Mouse (Mus musculus): ENCODE measurements around the gene Sdr39u1. TPM values are rescaled to one million over a fixed set of nuclear protein-coding genes. Genes with fewer than 3 reads are reported as not detected.

Sdr39u1 gene
- total RNA-seq, 1 experiment = 8.2 TPM

- H3K4me3 ChIP-seq (ENCODE audit: insufficient read depth in 1 of 2, low read depth in 1 of 2, low read length in 2 of 2, poor library complexity in 1 of 2, severe bottlenecking in 1 of 2) = no peak overlapping the region
- no peaks in the 10 kb centered on the region; a peak in 1 of 4 replicates for H3K4me1 ChIP-seq (ENCODE audit: control insufficient read depth in 2 of 2, insufficient read depth in 2 of 2, low read length in 2 of 2, poor library complexity in 1 of 2)
- in situ Hi-C loops (cut with MboI; ENCODE audit: low sequenced_read_pairs in 2 of 2, unreplicated experiment in 2 of 2) = no loop called here
- no peaks in the 10 kb centered on the region for H3K36me3 ChIP-seq (ENCODE audit: control insufficient read depth, insufficient read depth, low read length, poor library complexity, severe bottlenecking)
- no peak for TF ChIP-seq ZC3H11A (IDR thresholded peaks at IDR 0.05; ENCODE audit: borderline replicate concordance, low read depth, low read length)
- TF ChIP-seq MAFK (IDR thresholded peaks at IDR 0.05; ENCODE audit: insufficient read depth, low read depth, low read length) = no peak
- TF ChIP-seq HCFC1 (IDR thresholded peaks at IDR 0.05; ENCODE audit: borderline replicate concordance, insufficient read depth, low read length) = no peak
- no peak for TF ChIP-seq CHD2 (IDR thresholded peaks at IDR 0.05; ENCODE audit: low read depth, low read length)
- TF ChIP-seq ZNF384 (IDR thresholded peaks at IDR 0.05; ENCODE audit: low read depth, low read length) = no peak
- no peak overlapping the region for H3K27ac ChIP-seq (ENCODE audit: insufficient read depth, low read depth, low read length, poor library complexity, severe bottlenecking)
- H3K9ac ChIP-seq (ENCODE audit: insufficient read depth, low read depth, low read length, poor library complexity, severe bottlenecking) = no peak overlapping the region
- H3K9me3 ChIP-seq (ENCODE audit: control insufficient read depth, insufficient read depth, low read depth, low read length) = no peaks in the 10 kb centered on the region
- no peak for DNase-seq (ENCODE audit: low read depth, low spot score)
Observed at GRCm38 (mm10) chr14:55922475-55923232, 22.6 kb upstream of the Sdr39u1 start.

GRCm38 (mm10) chr14:55918240-55919082, 18.4 kb upstream of the Sdr39u1 start:
- peak; percentile 86 for DNase-seq (ENCODE audit: low read depth, low spot score)
- no peak overlapping the region for H3K27ac ChIP-seq (ENCODE audit: insufficient read depth, low read depth, low read length, poor library complexity, severe bottlenecking)
- H3K36me3 ChIP-seq (ENCODE audit: control insufficient read depth, insufficient read depth, low read length, poor library complexity, severe bottlenecking) = no peaks in the 10 kb centered on the region
- TF ChIP-seq MAFK (IDR thresholded peaks at IDR 0.05; ENCODE audit: insufficient read depth, low read depth, low read length) = 0 out of 2 replicates have a peak, but pooled peaks have one; percentile 36
- TF ChIP-seq ZC3H11A (IDR thresholded peaks at IDR 0.05; ENCODE audit: borderline replicate concordance, low read depth, low read length) = peak; percentile 71; the same call in 1 of the 2 replicates
- no peak for TF ChIP-seq HCFC1 (IDR thresholded peaks at IDR 0.05; ENCODE audit: borderline replicate concordance, insufficient read depth, low read length)
- H3K4me3 ChIP-seq (ENCODE audit: insufficient read depth in 1 of 2, low read depth in 1 of 2, low read length in 2 of 2, poor library complexity in 1 of 2, severe bottlenecking in 1 of 2) = no peak overlapping the region
- H3K9me3 ChIP-seq (ENCODE audit: control insufficient read depth, insufficient read depth, low read depth, low read length) = no peaks in the 10 kb centered on the region
- in situ Hi-C loops (cut with MboI; ENCODE audit: low sequenced_read_pairs in 2 of 2, unreplicated experiment in 2 of 2) = no loop called here
- no peak overlapping the region for H3K9ac ChIP-seq (ENCODE audit: insufficient read depth, low read depth, low read length, poor library complexity, severe bottlenecking)
- H3K4me1 ChIP-seq (ENCODE audit: control insufficient read depth in 2 of 2, insufficient read depth in 2 of 2, low read length in 2 of 2, poor library complexity in 1 of 2) = no peaks in the 10 kb centered on the region; a peak in 1 of 4 replicates

- Histone ChIP-seq H3K4me1 (ENCODE audit: control insufficient read depth in 2 of 2, insufficient read depth in 2 of 2, low read length in 2 of 2, poor library complexity in 1 of 2) (peaks cover 0 to 3% of the 10 kb centered on the region in 2 experiments; a peak in 2 of 4 replicates), H3K4me3 (ENCODE audit: insufficient read depth in 1 of 2, low read depth in 1 of 2, low read length in 2 of 2, poor library complexity in 1 of 2, severe bottlenecking in 1 of 2) (no peak overlapping the region), H3K27ac (ENCODE audit: insufficient read depth, low read depth, low read length, poor library complexity, severe bottlenecking) (no peak overlapping the region), H3K9ac (ENCODE audit: insufficient read depth, low read depth, low read length, poor library complexity, severe bottlenecking) (no peak overlapping the region), H3K36me3 (ENCODE audit: control insufficient read depth, insufficient read depth, low read length, poor library complexity, severe bottlenecking) (no peaks in the 10 kb centered on the region), H3K9me3 (ENCODE audit: control insufficient read depth, insufficient read depth, low read depth, low read length) (no peaks in the 10 kb centered on the region)
- no peak for DNase-seq (ENCODE audit: low read depth, low spot score)
- in situ Hi-C loops (cut with MboI; ENCODE audit: low sequenced_read_pairs in 2 of 2, unreplicated experiment in 2 of 2) = no loop called here
- TF ChIP-seq CHD2 (IDR thresholded peaks at IDR 0.05; ENCODE audit: low read depth, low read length) (no peak), HCFC1 (IDR thresholded peaks at IDR 0.05; ENCODE audit: borderline replicate concordance, insufficient read depth, low read length) (no peak), ZC3H11A (IDR thresholded peaks at IDR 0.05; ENCODE audit: borderline replicate concordance, low read depth, low read length) (no peak), ZNF384 (IDR thresholded peaks at IDR 0.05; ENCODE audit: low read depth, low read length) (no peak), MAFK (IDR thresholded peaks at IDR 0.05; ENCODE audit: insufficient read depth, low read depth, low read length) (peak; percentile 36; the same call in 1 of the 2 replicates)
Observed at GRCm38 (mm10) chr14:55913406-55913805, 13.3 kb upstream of the Sdr39u1 start.

- TF ChIP-seq CHD2 (IDR thresholded peaks at IDR 0.05; ENCODE audit: low read depth, low read length) (no peak), ZNF384 (IDR thresholded peaks at IDR 0.05; ENCODE audit: low read depth, low read length) (no peak), HCFC1 (IDR thresholded peaks at IDR 0.05; ENCODE audit: borderline replicate concordance, insufficient read depth, low read length) (no peak), ZC3H11A (IDR thresholded peaks at IDR 0.05; ENCODE audit: borderline replicate concordance, low read depth, low read length) (no peak), MAFK (IDR thresholded peaks at IDR 0.05; ENCODE audit: insufficient read depth, low read depth, low read length) (no peak)
- in situ Hi-C loops (cut with MboI; ENCODE audit: low sequenced_read_pairs in 2 of 2, unreplicated experiment in 2 of 2) = no loop called here
- no peak overlapping the region for H3K27ac ChIP-seq (ENCODE audit: insufficient read depth, low read depth, low read length, poor library complexity, severe bottlenecking)
- no peaks in the 10 kb centered on the region for H3K36me3 ChIP-seq (ENCODE audit: control insufficient read depth, insufficient read depth, low read length, poor library complexity, severe bottlenecking)
- no peak for DNase-seq (ENCODE audit: low read depth, low spot score)
- peaks cover 0 to 3% of the 10 kb centered on the region in 2 experiments; a peak in 1 of 4 replicates for H3K4me1 ChIP-seq (ENCODE audit: control insufficient read depth in 2 of 2, insufficient read depth in 2 of 2, low read length in 2 of 2, poor library complexity in 1 of 2)
- no peak overlapping the region for H3K9ac ChIP-seq (ENCODE audit: insufficient read depth, low read depth, low read length, poor library complexity, severe bottlenecking)
- no peak overlapping the region for H3K4me3 ChIP-seq (ENCODE audit: insufficient read depth in 1 of 2, low read depth in 1 of 2, low read length in 2 of 2, poor library complexity in 1 of 2, severe bottlenecking in 1 of 2)
- no peaks in the 10 kb centered on the region for H3K9me3 ChIP-seq (ENCODE audit: control insufficient read depth, insufficient read depth, low read depth, low read length)
Observed at GRCm38 (mm10) chr14:55905518-55905917, 5.4 kb upstream of the Sdr39u1 start.
